Mouse (Mus musculus) heart, adult 2 months (tissue): ENCODE data around the gene Topbp1.

Experiments used
- EP300 ChIP-seq: fragments of 200-500 bp; IDR thresholded peaks from 2 replicates; pipeline ENCODE4 v1.6.1; 2011; ENCODE audit warnings: low read depth, low read length, control low read depth; ENCODE audit not compliant: insufficient read depth
- POLR2A ChIP-seq: fragments of 200-500 bp; IDR thresholded peaks from 2 replicates; pipeline ENCODE4 v1.6.1; 2011; ENCODE audit warnings: mild to moderate bottlenecking, low read depth, low read length, control low read depth; ENCODE audit not compliant: insufficient read depth

GRCm38 (mm10) chr9:103332663-103333062, 27.6 kb downstream of the Topbp1 start:
- TF ChIP-seq EP300 (no peak), POLR2A (no peak)
